Mouse (Mus musculus): ENCODE results near the gene Acox1.
A peak's percentile ranks its signal among the peaks of the same experiment; 100 is the strongest.

Gene Acox1

GRCm38 (mm10) chr11:116129091-116129790 is 69.6 kb downstream of the Acox1 start:
- DNase-seq = no peak

DNA sequence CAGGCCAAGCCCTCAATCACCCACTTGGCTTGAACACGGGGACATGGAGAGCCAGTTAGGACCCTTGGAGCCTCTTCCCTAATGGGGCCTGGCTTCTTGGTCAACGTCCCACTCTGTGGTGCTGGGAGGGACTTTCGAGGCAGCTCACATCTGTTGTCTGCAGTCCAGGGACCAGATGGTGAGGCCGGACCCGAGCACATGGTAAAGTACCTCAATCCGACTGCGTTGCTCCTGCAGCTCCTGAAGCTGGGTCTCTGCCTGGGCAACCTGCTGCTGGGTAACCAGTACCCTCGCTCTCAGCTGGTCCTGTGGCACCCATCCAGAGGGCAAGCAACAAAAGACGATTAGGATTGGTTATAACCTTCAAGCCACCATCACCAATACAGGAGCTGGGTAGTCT is 70.9 kb downstream of the Acox1 start:
- DNase-seq = no peak

DNA sequence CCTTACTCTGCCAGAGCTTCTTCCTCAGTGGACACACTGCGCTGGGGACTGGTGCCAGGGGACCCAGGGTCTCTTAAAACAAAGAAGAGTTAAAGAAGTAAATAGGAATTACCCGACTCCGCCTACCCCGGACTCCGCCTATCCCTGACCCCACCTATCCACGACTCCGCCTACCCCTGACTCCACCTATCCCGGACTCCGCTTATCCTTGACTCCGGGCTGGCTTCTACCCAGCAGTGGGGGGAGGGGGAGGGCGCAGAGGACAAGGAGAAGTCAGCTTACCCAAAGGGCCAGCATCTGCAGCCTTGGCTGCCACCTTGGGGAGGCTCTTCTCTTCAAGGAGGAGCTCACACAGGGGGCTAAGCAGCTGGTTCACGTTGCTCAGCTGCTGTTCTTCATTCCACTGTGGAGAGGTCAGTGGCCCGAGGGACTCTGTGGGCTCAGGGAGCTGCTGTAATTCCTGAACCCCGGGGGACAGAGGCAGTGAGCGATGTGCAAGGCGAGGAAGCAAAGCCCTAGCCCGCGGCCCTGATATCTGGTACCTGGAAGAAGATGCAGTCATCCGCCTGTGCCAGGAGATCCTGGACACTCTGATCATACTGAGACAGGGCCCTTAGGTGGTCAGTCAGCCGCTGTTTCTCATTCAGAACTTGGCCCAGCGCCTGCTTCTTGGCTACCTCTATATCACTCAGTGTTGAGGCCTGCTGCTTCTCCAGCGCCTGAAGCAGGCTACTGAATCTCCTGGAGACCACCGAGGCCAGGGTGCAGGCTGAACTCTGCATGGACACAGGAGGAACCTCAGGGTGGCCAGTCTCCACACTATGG is 71.5 kb downstream of the Acox1 start, which contains the start of gene Trim47:
Gene Trim47, minus strand, starts transcription at position 55 of the 825 bp plus-strand sequence.
- DNase-seq = peak; percentile 52

- DNase-seq = no peak
Measured at GRCm38 (mm10) chr11:116126261-116126660, 72.6 kb downstream of the Acox1 start.
